15 mouse cellular contexts compared by ENCODE assay signal in genomic region chr2:38504311-38504710, GRCm38 (mm10). TPM values are rescaled to one million over a fixed set of nuclear protein-coding genes. Genes with fewer than 3 reads are reported as not detected.
DNase-seq lines count a peak whose midpoint lies in the region; ATAC-seq lines count a peak whose summit lies in the region.
"Had no signal": no experiment of that assay in that cellular context is flagged by ENCODE, and none has a peak within 500 bp of the region (broad histone marks: within the 10 kb centered on the region; RNA-seq: fewer than 3 reads in every experiment).

No protein-coding gene starts in this region.

- no peaks in the 10 kb centered on the region for H3K4me1 ChIP-seq in forebrain, embryonic 14.5 days (ENCODE audit: control insufficient read depth, insufficient read depth, low read length)
- no peaks in the 10 kb centered on the region for H3K4me1 ChIP-seq in forebrain, embryonic 12.5 days
- no peaks in the 10 kb centered on the region for H3K4me1 ChIP-seq in hindbrain, embryonic 16.5 days (ENCODE audit: control insufficient read depth, insufficient read depth, low read depth, low read length)
- no peaks in the 10 kb centered on the region for H3K4me1 ChIP-seq in hindbrain, embryonic 11.5 days (replicated peaks; ENCODE audit: control insufficient read depth, insufficient read depth, low read length)
- H3K4me1 ChIP-seq in midbrain, embryonic 14.5 days (ENCODE audit: control insufficient read depth, insufficient read depth, low read length) = 0 out of 2 replicates have a peak, but pooled peaks cover 4% of the 10 kb centered on the region
- peaks cover 13% of the 10 kb centered on the region for H3K4me1 ChIP-seq in midbrain, embryonic 10.5 days
- H3K4me1 ChIP-seq in intestine, embryonic 16.5 days (ENCODE audit: control insufficient read depth, insufficient read depth, low read length) = peaks cover 6% of the 10 kb centered on the region; the same call in 1 of the 2 replicates

- WGBS in forebrain, embryonic 14.5 days = 61% methylated on average over 6 of the region's 6 CpGs
- 83% methylated on average over 6 of the region's 6 CpGs for WGBS in forebrain, embryonic 12.5 days
- 47% methylated on average over 6 of the region's 6 CpGs for WGBS in hindbrain, embryonic 16.5 days
- WGBS in hindbrain, embryonic 11.5 days = 72% methylated on average over 6 of the region's 6 CpGs
- WGBS in midbrain, embryonic 14.5 days = 59% methylated on average over 6 of the region's 6 CpGs
- 85% methylated on average over 6 of the region's 6 CpGs for WGBS in midbrain, embryonic 10.5 days
- WGBS in intestine, embryonic 16.5 days = 36% methylated on average over 6 of the region's 6 CpGs

- no peaks in the 10 kb centered on the region for H3K36me3 ChIP-seq in forebrain, embryonic 14.5 days (ENCODE audit: control insufficient read depth, insufficient read depth, low read length)
- H3K36me3 ChIP-seq in forebrain, embryonic 12.5 days (replicated peaks) = no peaks in the 10 kb centered on the region
- no peaks in the 10 kb centered on the region for H3K36me3 ChIP-seq in hindbrain, embryonic 16.5 days (ENCODE audit: control insufficient read depth, insufficient read depth, low read length)
- no peaks in the 10 kb centered on the region for H3K36me3 ChIP-seq in hindbrain, embryonic 11.5 days (ENCODE audit: control insufficient read depth, insufficient read depth, low read length)
- H3K36me3 ChIP-seq in midbrain, embryonic 14.5 days (ENCODE audit: control insufficient read depth, insufficient read depth, low read length) = no peaks in the 10 kb centered on the region
- no peaks in the 10 kb centered on the region for H3K36me3 ChIP-seq in midbrain, embryonic 10.5 days
- H3K36me3 ChIP-seq in intestine, embryonic 16.5 days (ENCODE audit: control insufficient read depth, insufficient read depth, low read length) = no peaks in the 10 kb centered on the region
- H3K36me3 ChIP-seq: embryonic facial prominence, embryonic 13.5 days; G1E; liver, embryonic 13.5 days had no signal

- ATAC-seq in forebrain, embryonic 14.5 days = no peak
- ATAC-seq in forebrain, embryonic 12.5 days (ENCODE audit: low FRiP score) = no peak
- 0 out of 2 replicates have a peak, but pooled peaks have one; percentile 45 for ATAC-seq in hindbrain, embryonic 16.5 days
- ATAC-seq in hindbrain, embryonic 11.5 days (ENCODE audit: low FRiP score) = no peak
- no peak for ATAC-seq in midbrain, embryonic 14.5 days (ENCODE audit: low FRiP score, low TSS enrichment)
- ATAC-seq in intestine, embryonic 16.5 days = peak; percentile 32; the same call in 1 of the 2 replicates

- no peak overlapping the region for H3K9ac ChIP-seq in forebrain, embryonic 14.5 days (ENCODE audit: low read length)
- H3K9ac ChIP-seq in forebrain, embryonic 12.5 days = no peak overlapping the region
- no peak overlapping the region for H3K9ac ChIP-seq in hindbrain, embryonic 16.5 days (ENCODE audit: low read depth, low read length)
- no peak overlapping the region for H3K9ac ChIP-seq in hindbrain, embryonic 11.5 days (ENCODE audit: low read depth, low read length)
- no peak overlapping the region for H3K9ac ChIP-seq in midbrain, embryonic 14.5 days (replicated peaks; ENCODE audit: low read length)
- H3K9ac ChIP-seq in intestine, embryonic 16.5 days (ENCODE audit: low read depth, low read length) = no peak overlapping the region
- H3K9ac ChIP-seq: embryonic facial prominence, embryonic 13.5 days; liver, embryonic 13.5 days had no signal

- H3K9me3 ChIP-seq in forebrain, embryonic 14.5 days (replicated peaks; ENCODE audit: control insufficient read depth, low read length) = no peaks in the 10 kb centered on the region
- no peaks in the 10 kb centered on the region for H3K9me3 ChIP-seq in forebrain, embryonic 12.5 days
- H3K9me3 ChIP-seq in hindbrain, embryonic 16.5 days (ENCODE audit: control insufficient read depth, low read length) = no peaks in the 10 kb centered on the region
- no peaks in the 10 kb centered on the region for H3K9me3 ChIP-seq in hindbrain, embryonic 11.5 days (ENCODE audit: control insufficient read depth, low read length)
- no peaks in the 10 kb centered on the region for H3K9me3 ChIP-seq in midbrain, embryonic 14.5 days (ENCODE audit: control insufficient read depth, low read length)
- H3K9me3 ChIP-seq in midbrain, embryonic 10.5 days (replicated peaks) = no peaks in the 10 kb centered on the region
- no peaks in the 10 kb centered on the region for H3K9me3 ChIP-seq in intestine, embryonic 16.5 days (ENCODE audit: control insufficient read depth, low read length)
- H3K9me3 ChIP-seq: embryonic facial prominence, embryonic 13.5 days; G1E; liver, embryonic 13.5 days had no signal

- H3K27ac ChIP-seq in forebrain, embryonic 14.5 days (ENCODE audit: low read depth, low read length) = no peak overlapping the region
- H3K27ac ChIP-seq in forebrain, embryonic 12.5 days = no peak overlapping the region
- H3K27ac ChIP-seq in hindbrain, embryonic 16.5 days (ENCODE audit: low read depth, low read length) = no peak overlapping the region
- H3K27ac ChIP-seq in hindbrain, embryonic 11.5 days (ENCODE audit: low read depth, low read length) = no peak overlapping the region
- H3K27ac ChIP-seq in midbrain, embryonic 14.5 days (replicated peaks; ENCODE audit: low read depth, low read length) = no peak overlapping the region
- H3K27ac ChIP-seq in midbrain, embryonic 10.5 days (replicated peaks) = no peak overlapping the region
- H3K27ac ChIP-seq in intestine, embryonic 16.5 days (ENCODE audit: low read length) = no peak overlapping the region
- H3K27ac ChIP-seq: embryonic facial prominence, embryonic 13.5 days; liver, embryonic 13.5 days had no signal

- H3K27me3 ChIP-seq in forebrain, embryonic 14.5 days (replicated peaks; ENCODE audit: control insufficient read depth, insufficient read depth, low read length) = no peaks in the 10 kb centered on the region
- H3K27me3 ChIP-seq in forebrain, embryonic 12.5 days = peaks cover 8% of the 10 kb centered on the region; the same call in 1 of the 2 replicates
- H3K27me3 ChIP-seq in hindbrain, embryonic 16.5 days (replicated peaks; ENCODE audit: control insufficient read depth, insufficient read depth, low read length) = no peaks in the 10 kb centered on the region
- H3K27me3 ChIP-seq in hindbrain, embryonic 11.5 days (ENCODE audit: control insufficient read depth, insufficient read depth, low read length) = no peaks in the 10 kb centered on the region
- no peaks in the 10 kb centered on the region for H3K27me3 ChIP-seq in midbrain, embryonic 14.5 days (ENCODE audit: control insufficient read depth, insufficient read depth, low read length)
- H3K27me3 ChIP-seq in midbrain, embryonic 10.5 days (ENCODE audit: low read depth, poor library complexity, severe bottlenecking) = 0 out of 2 replicates have a peak, but pooled peaks cover 9% of the 10 kb centered on the region
- H3K27me3 ChIP-seq in intestine, embryonic 16.5 days (replicated peaks; ENCODE audit: control insufficient read depth, insufficient read depth, low read length) = no peaks in the 10 kb centered on the region
- H3K27me3 ChIP-seq: embryonic facial prominence, embryonic 13.5 days had no signal

- no peak overlapping the region for H3K4me2 ChIP-seq in forebrain, embryonic 14.5 days (ENCODE audit: low read length)
- no peak overlapping the region for H3K4me2 ChIP-seq in forebrain, embryonic 12.5 days
- H3K4me2 ChIP-seq in hindbrain, embryonic 16.5 days (ENCODE audit: low read length) = no peak overlapping the region
- no peak overlapping the region for H3K4me2 ChIP-seq in hindbrain, embryonic 11.5 days (replicated peaks; ENCODE audit: low read depth, low read length)
- no peak overlapping the region for H3K4me2 ChIP-seq in midbrain, embryonic 14.5 days (ENCODE audit: low read length)
- no peak overlapping the region for H3K4me2 ChIP-seq in intestine, embryonic 16.5 days (ENCODE audit: low read depth, low read length)
- H3K4me2 ChIP-seq: embryonic facial prominence, embryonic 13.5 days; liver, embryonic 13.5 days had no signal

- no peak overlapping the region for H3K4me3 ChIP-seq in forebrain, embryonic 14.5 days (ENCODE audit: low read depth, low read length)
- H3K4me3 ChIP-seq in forebrain, embryonic 12.5 days (replicated peaks) = no peak overlapping the region
- H3K4me3 ChIP-seq in hindbrain, embryonic 16.5 days (ENCODE audit: low read length) = no peak overlapping the region
- no peak overlapping the region for H3K4me3 ChIP-seq in hindbrain, embryonic 11.5 days (ENCODE audit: low read depth, low read length)
- no peak overlapping the region for H3K4me3 ChIP-seq in midbrain, embryonic 14.5 days (replicated peaks; ENCODE audit: low read depth, low read length)
- H3K4me3 ChIP-seq in midbrain, embryonic 10.5 days = no peak overlapping the region
- no peak overlapping the region for H3K4me3 ChIP-seq in intestine, embryonic 16.5 days (ENCODE audit: low read length)
- H3K4me3 ChIP-seq: embryonic facial prominence, embryonic 13.5 days; liver, embryonic 13.5 days had no signal

- DNase-seq in forebrain, embryonic 14.5 days (ENCODE audit: low spot score) = peak; percentile 49
- no peak for DNase-seq in hindbrain, embryonic 11.5 days (ENCODE audit: low spot score)
- DNase-seq in midbrain, embryonic 14.5 days = peak; percentile 62
- DNase-seq in midbrain, embryonic 10.5 days (ENCODE audit: low spot score) = no peak
- DNase-seq in adrenal gland, adult 18-20 months (ENCODE audit: low spot score in 2 of 2) = no peak
- DNase-seq: B cell, adult 2 months; kidney, adult 11 months; layer of hippocampus, postnatal 36 days; liver, embryonic 13.5 days; thymus, postnatal 36 days had no signal

RNA-seq across cellular contexts. Expression of gene Nek6, which starts 7.1 kb away (rescaled TPM):
- polyA plus RNA-seq in forebrain, embryonic 14.5 days (2014; fragmentation: Nextera tagmentation; extraction: Ambion mirVana) = 95.1 and 96.7 TPM in 2 replicates
- 125 and 132 TPM in 2 replicates for polyA plus RNA-seq in forebrain, embryonic 12.5 days (2016; fragmentation: Nextera tagmentation; extraction: Ambion mirVana)
- 65.4 and 72.4 TPM in 2 replicates for polyA plus RNA-seq in hindbrain, embryonic 16.5 days (2015; fragmentation: Nextera tagmentation; extraction: Ambion mirVana)
- polyA plus RNA-seq in hindbrain, embryonic 11.5 days (2014; fragmentation: Nextera tagmentation; extraction: Ambion mirVana) = 84.5 and 87.8 TPM in 2 replicates
- 59.8 and 62.3 TPM in 2 replicates for polyA plus RNA-seq in midbrain, embryonic 14.5 days (2014; fragmentation: Nextera tagmentation; extraction: Ambion mirVana)
- polyA plus RNA-seq in midbrain, embryonic 10.5 days (2016; fragmentation: Nextera tagmentation; extraction: Ambion mirVana) = 87.4 and 96.9 TPM in 2 replicates
- polyA plus RNA-seq in intestine, embryonic 16.5 days (2015; fragmentation: Nextera tagmentation; extraction: Ambion mirVana) = 124 and 128 TPM in 2 replicates
- 10 to 100 TPM; 15.9 to 18.6 TPM for total RNA-seq in adrenal gland, adult 18-20 months (2021)

Comparison
In these comparisons a context has a peak if more than half of its experiments do, and no peak if none do; other contexts are left out.
1. ATAC-seq: peak in hindbrain, embryonic 16.5 days (single experiment) and intestine, embryonic 16.5 days (single experiment); none in forebrain, embryonic 14.5 days (single experiment), forebrain, embryonic 12.5 days (single experiment), hindbrain, embryonic 11.5 days (single experiment) and midbrain, embryonic 14.5 days (single experiment).
2. DNase-seq: peak in forebrain, embryonic 14.5 days (single experiment) and midbrain, embryonic 14.5 days (single experiment); none in hindbrain, embryonic 11.5 days (single experiment), midbrain, embryonic 10.5 days (single experiment) and adrenal gland, adult 18-20 months (0 of 2).